ENCODE assay signal across 27 mouse cellular contexts in the genomic region with DNA sequence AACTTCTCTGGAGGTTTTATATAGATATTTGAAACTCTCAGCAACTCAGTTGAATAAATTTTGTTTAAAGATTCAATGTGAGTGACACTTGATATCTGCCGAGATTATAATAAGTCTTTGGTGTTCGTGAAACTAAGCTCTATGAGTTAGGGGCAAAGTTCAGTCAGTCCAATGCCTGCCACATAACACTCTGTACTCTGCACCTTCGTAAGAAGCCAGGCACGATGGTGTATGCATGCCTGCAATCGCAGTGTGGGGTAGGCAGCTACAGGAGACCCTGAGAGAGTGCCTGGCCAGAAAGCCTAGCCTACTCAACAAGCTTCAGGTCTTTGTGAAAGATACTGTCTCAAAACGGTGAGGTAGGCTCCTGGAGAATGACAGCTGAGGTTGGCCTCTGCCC.
DNase-seq lines count a peak whose midpoint lies in the region; ATAC-seq and TF ChIP-seq lines count a peak whose summit lies in the region.
"Had no signal": no experiment of that assay in that cellular context is flagged by ENCODE, and none has a peak within 500 bp of the region (broad histone marks: within the 10 kb centered on the region; RNA-seq: fewer than 3 reads in every experiment).

No protein-coding gene starts in this region.

- DNase-seq in gastrocnemius, adult 2 months, result no peak
- no peak for DNase-seq in gastrocnemius, postnatal 14 days
- no peak for DNase-seq in testis, postnatal 10 days (ENCODE audit: low spot score)
- DNase-seq in thymus, postnatal 25 days, result no peak
- no peak for DNase-seq in right cerebral cortex, postnatal 36 days (ENCODE audit: low spot score in 2 of 2)
- DNase-seq: adrenal gland, adult 8-10 months; adrenal gland, postnatal 14 days; adrenal gland, postnatal 36 days; B cell, adult 2 months; cerebellum, adult 11-12 months; cerebellum, adult 2 months; cerebellum, adult 9-10 months; cerebellum, postnatal 10 days; cerebellum, postnatal 25 days had no signal

- no peak overlapping the region for H3K4me2 ChIP-seq in intestine, embryonic 16.5 days (ENCODE audit: low read depth, low read length)
- H3K4me2 ChIP-seq: embryonic facial prominence, embryonic 12.5 days; forebrain, embryonic 12.5 days had no signal

- no peaks in the 10 kb centered on the region for H3K36me3 ChIP-seq in testis, adult 2 months (ENCODE audit: control insufficient read depth, insufficient read depth, low read length)
- no peaks in the 10 kb centered on the region for H3K36me3 ChIP-seq in intestine, embryonic 16.5 days (ENCODE audit: control insufficient read depth, insufficient read depth, low read length)
- H3K36me3 ChIP-seq: embryonic facial prominence, embryonic 10.5 days; embryonic facial prominence, embryonic 12.5 days; forebrain, embryonic 10.5 days; forebrain, embryonic 12.5 days; G1E had no signal

- no peak for TF ChIP-seq POLR2A in testis, adult 2 months (IDR thresholded peaks at IDR 0.05; ENCODE audit: control insufficient read depth, low read depth, low read length)

- H3K4me1 ChIP-seq in testis, adult 2 months (ENCODE audit: control insufficient read depth, insufficient read depth, low read length), result peaks cover 3% of the 10 kb centered on the region; the same call in 1 of the 2 replicates
- H3K4me1 ChIP-seq in intestine, embryonic 16.5 days (ENCODE audit: control insufficient read depth, insufficient read depth, low read length), result no peaks in the 10 kb centered on the region
- H3K4me1 ChIP-seq: embryonic facial prominence, embryonic 10.5 days; embryonic facial prominence, embryonic 12.5 days; forebrain, embryonic 10.5 days; forebrain, embryonic 12.5 days had no signal

- intact Hi-C loops in gastrocnemius, adult 2 months (cut with DNase I), result no loop called here
- intact Hi-C loops in gastrocnemius, postnatal 14 days (cut with DNase I; ENCODE audit: low total_unique reads), result no loop called here

- WGBS in intestine, embryonic 16.5 days, result 64% methylated on average over 6 of the region's 6 CpGs

- no peaks in the 10 kb centered on the region for H3K9me3 ChIP-seq in intestine, embryonic 16.5 days (ENCODE audit: control insufficient read depth, low read length)
- H3K9me3 ChIP-seq: embryonic facial prominence, embryonic 10.5 days; embryonic facial prominence, embryonic 12.5 days; forebrain, embryonic 10.5 days; forebrain, embryonic 12.5 days; G1E had no signal

- TF ChIP-seq CTCF in gastrocnemius, adult 2 months (IDR thresholded peaks at IDR 0.05), result no peak
- no peak for TF ChIP-seq CTCF in testis, adult 2 months (IDR thresholded peaks at IDR 0.05; ENCODE audit: control insufficient read depth, insufficient read depth, insufficient replicate concordance, low read depth, low read length)

- peak overlapping the region; percentile 54 for H3K27ac ChIP-seq in gastrocnemius, adult 2 months
- H3K27ac ChIP-seq in testis, adult 2 months (ENCODE audit: control insufficient read depth, insufficient read depth, low read depth, low read length), result peak overlapping the region; percentile 32; the same call in 1 of the 2 replicates
- H3K27ac ChIP-seq in intestine, embryonic 16.5 days (ENCODE audit: low read length), result no peak overlapping the region
- H3K27ac ChIP-seq: embryonic facial prominence, embryonic 10.5 days; embryonic facial prominence, embryonic 12.5 days; forebrain, embryonic 10.5 days; forebrain, embryonic 12.5 days had no signal

- peak; percentile 65; the same call in 1 of the 2 replicates for ATAC-seq in intestine, embryonic 16.5 days
- ATAC-seq: activated CD4-positive, CD25-positive, alpha-beta regulatory T cell, adult 4 months; CD4-positive, CD25-positive, alpha-beta regulatory T cell, adult 4 months; forebrain, embryonic 14.5 days; Patski had no signal

- H3K4me3 ChIP-seq in gastrocnemius, adult 2 months, result no peak overlapping the region
- H3K4me3 ChIP-seq in testis, adult 2 months (ENCODE audit: control insufficient read depth, low read depth, low read length), result no peak overlapping the region
- H3K4me3 ChIP-seq in intestine, embryonic 16.5 days (ENCODE audit: low read length), result no peak overlapping the region
- H3K4me3 ChIP-seq: embryonic facial prominence, embryonic 10.5 days; embryonic facial prominence, embryonic 12.5 days; erythroblast, embryonic 14.5 days; forebrain, embryonic 10.5 days; forebrain, embryonic 12.5 days had no signal

- H3K27me3 ChIP-seq in testis, adult 2 months (ENCODE audit: control insufficient read depth, insufficient read depth, low read length), result no peaks in the 10 kb centered on the region
- no peaks in the 10 kb centered on the region for H3K27me3 ChIP-seq in intestine, embryonic 16.5 days (replicated peaks; ENCODE audit: control insufficient read depth, insufficient read depth, low read length)
- H3K27me3 ChIP-seq: CH12.LX; embryonic facial prominence, embryonic 12.5 days; forebrain, embryonic 12.5 days; Patski had no signal

- H3K9ac ChIP-seq in intestine, embryonic 16.5 days (ENCODE audit: low read depth, low read length), result no peak overlapping the region
- H3K9ac ChIP-seq: embryonic facial prominence, embryonic 12.5 days; forebrain, embryonic 12.5 days had no signal
